In genomic region chr10:51677548-51678250, GRCm38 (mm10) we compare ENCODE assay signal across 9 mouse cellular contexts. TPM values are rescaled to one million over a fixed set of nuclear protein-coding genes. Genes with fewer than 3 reads are reported as not detected.
DNase-seq lines count a peak whose midpoint lies in the region; ATAC-seq lines count a peak whose summit lies in the region.
"Had no signal": no experiment of that assay in that cellular context is flagged by ENCODE, and none has a peak within 500 bp of the region (broad histone marks: within the 10 kb centered on the region; RNA-seq: fewer than 3 reads in every experiment).

Rfx6 (plus strand) TSS chr10:51677756.

- H3K27me3 ChIP-seq in forebrain, embryonic 12.5 days: peaks cover 29% of the 10 kb centered on the region
- H3K27me3 ChIP-seq in midbrain, embryonic 14.5 days (ENCODE audit: control insufficient read depth, insufficient read depth, low read length): peaks cover 24% of the 10 kb centered on the region

- H3K27ac ChIP-seq in forebrain, embryonic 12.5 days: no peak within 1 kb of the TSS
- H3K27ac ChIP-seq in midbrain, embryonic 14.5 days (replicated peaks; ENCODE audit: low read depth, low read length): no peak within 1 kb of the TSS

- H3K4me2 ChIP-seq in forebrain, embryonic 12.5 days: peak within 1 kb of the TSS; percentile 98
- H3K4me2 ChIP-seq in midbrain, embryonic 14.5 days (ENCODE audit: low read length): peak within 1 kb of the TSS; percentile 99

- H3K36me3 ChIP-seq in forebrain, embryonic 12.5 days (replicated peaks): no peaks in the 10 kb centered on the region
- no peaks in the 10 kb centered on the region for H3K36me3 ChIP-seq in midbrain, embryonic 14.5 days (ENCODE audit: control insufficient read depth, insufficient read depth, low read length)

- H3K9me3 ChIP-seq in forebrain, embryonic 12.5 days: no peaks in the 10 kb centered on the region
- H3K9me3 ChIP-seq in midbrain, embryonic 14.5 days (ENCODE audit: control insufficient read depth, low read length): no peaks in the 10 kb centered on the region

- peak within 1 kb of the TSS; percentile 50; the same call in 1 of the 2 replicates for H3K9ac ChIP-seq in forebrain, embryonic 12.5 days
- peak within 1 kb of the TSS; percentile 52 for H3K9ac ChIP-seq in midbrain, embryonic 14.5 days (replicated peaks; ENCODE audit: low read length)

- intact Hi-C loops in left cerebral cortex, postnatal 25 days (cut with DNase I): loop anchor here (5.0 to 10.0 kb wide), 2 partner anchors 347 to 785 kb away; partner anchors contain the start of genes Sim1 and Vgll2

- under 1% methylated on average over 38 of the region's 38 CpGs for WGBS in forebrain, embryonic 12.5 days
- WGBS in midbrain, embryonic 14.5 days: under 1% methylated on average over 38 of the region's 38 CpGs

- H3K4me1 ChIP-seq in forebrain, embryonic 12.5 days: peaks cover 11% of the 10 kb centered on the region
- 0 out of 2 replicates have a peak, but pooled peaks cover 3% of the 10 kb centered on the region for H3K4me1 ChIP-seq in midbrain, embryonic 14.5 days (ENCODE audit: control insufficient read depth, insufficient read depth, low read length)

- H3K4me3 ChIP-seq in forebrain, embryonic 12.5 days (replicated peaks): peak within 1 kb of the TSS; percentile 51
- H3K4me3 ChIP-seq in midbrain, embryonic 14.5 days (replicated peaks; ENCODE audit: low read depth, low read length): peak within 1 kb of the TSS; percentile 49

- peak; percentile 93 for ATAC-seq in frontal cortex, adult (ENCODE audit: low TSS enrichment)
- peak; percentile 75 for ATAC-seq in forebrain, embryonic 12.5 days (ENCODE audit: low FRiP score)
- ATAC-seq in midbrain, embryonic 14.5 days (ENCODE audit: low FRiP score, low TSS enrichment): peak; percentile 72

- no peak for DNase-seq in frontal cortex, postnatal 25 days (ENCODE audit: low spot score in 2 of 2)
- DNase-seq in ES-CJ7 (ENCODE audit: low read depth, low spot score): peak; percentile 50
- DNase-seq in left cerebral cortex, postnatal 25 days (ENCODE audit: low spot score in 2 of 2): peak; percentile 12 to 15
- DNase-seq in midbrain, embryonic 14.5 days: peak; percentile 68
- DNase-seq in adrenal gland, adult 2 months: no peak
- DNase-seq in adrenal gland, postnatal 25 days: no peak

RNA-seq across cellular contexts. Expression of gene Rfx6, which starts in this region (rescaled TPM):
- polyA plus RNA-seq in forebrain, embryonic 12.5 days (2016; fragmentation: Nextera tagmentation; extraction: Ambion mirVana): not detected in 2 replicates
- not detected for total RNA-seq in left cerebral cortex, postnatal 25 days (2021)
- polyA plus RNA-seq in midbrain, embryonic 14.5 days (2014; fragmentation: Nextera tagmentation; extraction: Ambion mirVana): not detected in 2 replicates
- total RNA-seq in adrenal gland, adult 2 months (2021): not detected
- polyA plus RNA-seq in adrenal gland, adult 2 months (2012; rRNA removed): not detected in 2 replicates
- total RNA-seq in adrenal gland, postnatal 25 days (2021): not detected in 2 replicates
- total RNA-seq: heart, postnatal 14 days had no signal

Comparison
In these comparisons a context has a peak if more than half of its experiments do, and no peak if none do; other contexts are left out.
1. Peak in ATAC-seq, H3K4me3 ChIP-seq, H3K9ac ChIP-seq and H3K4me2 ChIP-seq in forebrain, embryonic 12.5 days; RNA of the gene not detected or under 1 TPM.
2. Peak in DNase-seq in left cerebral cortex, postnatal 25 days; RNA of the gene not detected or under 1 TPM.
3. Peak in DNase-seq, ATAC-seq, H3K4me3 ChIP-seq, H3K9ac ChIP-seq and H3K4me2 ChIP-seq in midbrain, embryonic 14.5 days; RNA of the gene not detected or under 1 TPM.